ENCODE assay signal across 8 mouse cellular contexts in the genomic region with DNA sequence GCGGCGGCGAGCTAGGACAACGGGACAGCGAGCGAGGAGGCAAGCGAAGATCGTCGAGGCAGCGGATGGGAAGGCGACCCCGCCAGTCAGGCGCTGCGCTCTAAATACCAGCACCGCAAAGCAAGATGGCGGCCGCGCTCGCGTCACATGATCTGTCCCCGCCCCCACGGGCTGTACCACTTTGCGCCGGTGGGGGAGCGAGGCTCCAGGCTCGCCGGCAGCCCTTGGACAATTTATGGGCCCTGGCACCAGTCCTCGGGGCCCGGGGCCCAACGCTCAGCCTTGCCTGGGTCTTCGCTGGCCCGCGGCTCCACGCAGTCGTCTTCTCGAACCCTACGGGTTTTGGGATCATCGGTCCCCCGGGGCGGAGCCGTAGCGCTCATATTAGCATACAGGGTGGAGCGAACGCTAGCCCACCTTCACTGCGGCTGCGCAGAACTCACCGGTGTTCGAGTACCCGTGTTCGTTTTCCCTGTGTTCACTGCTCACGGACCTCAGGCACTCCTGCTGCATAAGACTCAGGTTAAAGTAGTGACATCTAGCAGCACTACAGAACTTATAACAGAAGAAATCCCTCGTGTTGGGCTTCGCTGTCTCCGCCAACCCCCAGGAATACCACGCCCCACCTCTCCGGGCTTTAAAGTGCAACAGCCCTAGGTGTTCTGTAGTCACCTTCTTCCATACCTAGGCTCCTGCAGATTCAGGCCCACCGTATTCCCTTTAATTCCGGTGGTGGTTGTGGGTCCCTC. TPM values are rescaled to one million over a fixed set of nuclear protein-coding genes. Genes with fewer than 3 reads are reported as not detected.
DNase-seq lines count a peak whose midpoint lies in the region; ATAC-seq lines count a peak whose summit lies in the region.

TSS of gene Atp6v0c (minus strand) at position 386 of the 749 bp plus-strand sequence.

- H3K4me3 ChIP-seq in megakaryocyte, embryonic 14.5 days (replicated peaks) = peak within 1 kb of the TSS; percentile 99

- H3K9me3 ChIP-seq in megakaryocyte, embryonic 14.5 days = no peaks in the 10 kb centered on the region

- ATAC-seq in common myeloid progenitor, adult 5-6 weeks (replicated peaks; ENCODE audit: low read depth, poor library complexity, severe bottlenecking) = peak; percentile 67

- peaks cover 78% of the 10 kb centered on the region for H3K4me1 ChIP-seq in megakaryocyte, embryonic 14.5 days

- no peaks in the 10 kb centered on the region for H3K27me3 ChIP-seq in megakaryocyte, embryonic 14.5 days (replicated peaks)

- peaks cover 36% of the 10 kb centered on the region for H3K36me3 ChIP-seq in megakaryocyte, embryonic 14.5 days (replicated peaks; ENCODE audit: low read length)

- DNase-seq in ZHBTc4 (ENCODE audit: low read depth, low spot score) = peak; percentile 97
- peak; percentile 92 to 95 for DNase-seq in gastrocnemius, adult 8-10 months (ENCODE audit: low spot score in 2 of 2)
- peak; percentile 86 for DNase-seq in hindlimb bud, embryonic 11.5 days (ENCODE audit: extremely low spot score, low read depth, low spot score)
- peak; percentile 94 to 96 for DNase-seq in left cerebral cortex, adult 8-10 months (ENCODE audit: low spot score in 2 of 2)
- DNase-seq in right cerebral cortex, postnatal 10 days (ENCODE audit: low spot score in 2 of 2) = peak; percentile 96
- DNase-seq in urinary bladder, postnatal 25 days (ENCODE audit: low spot score) = peak; percentile 91

RNA-seq across cellular contexts. Expression of gene Atp6v0c, which starts in this region (rescaled TPM):
- 81.5 and 89.8 TPM in 2 replicates for total RNA-seq in common myeloid progenitor, adult 5-6 weeks (2017)
- 100 to 1,000 TPM; 152 to 173 (median 158) TPM for total RNA-seq in gastrocnemius, adult 8-10 months (2022)
- total RNA-seq in left cerebral cortex, adult 8-10 months (2022) = 1,000 to 10,000 TPM; 1,111 to 1,205 (median 1,168) TPM
- polyA plus RNA-seq in megakaryocyte, embryonic 14.5 days (2012; ENCODE audit: insufficient read depth, low replicate concordance) = 252 and 695 TPM in 2 replicates

Comparison
In these comparisons a context has a peak if more than half of its experiments do, and no peak if none do; other contexts are left out.
1. Peak in every context shown above with its lines: DNase-seq, ATAC-seq and H3K4me3 ChIP-seq.
2. RNA of gene Atp6v0c (total RNA-seq): 1,111 to 1,205 TPM in left cerebral cortex, adult 8-10 months; 152 to 173 TPM in gastrocnemius, adult 8-10 months and 81.5 to 89.8 TPM in common myeloid progenitor, adult 5-6 weeks; every median in the first group is over 4 times any median in the second.